Mouse (Mus musculus) embryonic facial prominence, embryonic 14.5 days (tissue): ENCODE measurements around the gene Clint1. TPM values are rescaled to one million over a fixed set of nuclear protein-coding genes. Genes with fewer than 3 reads are reported as not detected.

ENCODE experiments used
- ATAC-seq: fragments of 200-750 bp; cut with Nextera tagmentation; 2 replicates; pipeline ENCODE4 v1.8.0; 2017; ENCODE audit warnings: low read depth, moderate number of reproducible peaks, moderate TSS enrichment
- DNase-seq: peaks from one replicate; pipeline ENCODE4 v3.0.0-alpha.2; 2015; ENCODE audit warnings: low spot score
- H3K27ac ChIP-seq: fragments of 300-500 bp; sonication (generic); replicated peaks from 2 replicates; pipeline ENCODE4 v1.5.1; 2014; ENCODE audit warnings: low read depth, mild to moderate bottlenecking, low read length, moderate library complexity
- H3K27me3 ChIP-seq: fragments of 300-500 bp; sonication (generic); replicated peaks from 2 replicates; pipeline ENCODE4 v1.6.1; 2014; ENCODE audit warnings: low read length; ENCODE audit not compliant: control insufficient read depth, insufficient read depth
- H3K36me3 ChIP-seq: fragments of 300-500 bp; sonication (generic); 2 replicates; pipeline ENCODE4 v1.6.1; 2014; ENCODE audit warnings: low read length, mixed read lengths; ENCODE audit not compliant: control insufficient read depth, insufficient read depth
- H3K4me1 ChIP-seq: fragments of 300-500 bp; sonication (generic); 2 replicates; pipeline ENCODE4 v1.6.1; 2014; ENCODE audit warnings: antibody characterized with exemption, low read length; ENCODE audit not compliant: control insufficient read depth, insufficient read depth
- H3K4me2 ChIP-seq: fragments of 300-500 bp; sonication (generic); 2 replicates; pipeline ENCODE4 v1.6.1; 2014; ENCODE audit warnings: low read depth, mild to moderate bottlenecking, low read length, moderate library complexity, mixed read lengths
- H3K4me3 ChIP-seq: fragments of 300-500 bp; sonication (generic); 2 replicates; pipeline ENCODE4 v1.5.1; 2014; ENCODE audit warnings: low read depth, mild to moderate bottlenecking, low read length
- H3K9ac ChIP-seq: fragments of 300-500 bp; sonication (generic); 2 replicates; pipeline ENCODE4 v1.6.1; 2014; ENCODE audit warnings: low read depth, mild to moderate bottlenecking, low read length, moderate library complexity, mixed read lengths
- H3K9me3 ChIP-seq: fragments of 300-500 bp; sonication (generic); 2 replicates; pipeline ENCODE4 v1.6.1; 2016; ENCODE audit warnings: low read length; ENCODE audit not compliant: control insufficient read depth
- WGBS: fragments of 180-500 bp; shearing (Covaris S2); extraction: QIAGEN DNeasy Blood & Tissue Kit; methylation state at CpG from one replicate; pipeline ENCODE4 v1.1.7; 2014; 5-methylcytosine and 5-hydroxymethylcytosine counted together
- microRNA-seq: library from miRNA; unstranded; fragments of <30 nt; microRNA quantifications from one replicate; pipeline ENCODE4, GENCODE M21; 2016; ENCODE audit warnings: borderline number of aligned reads
- polyA plus RNA-seq: library from polyadenylated mRNA; unstranded; fragments of >200 nt; fragmentation: Nextera tagmentation; extraction: Ambion mirVana; gene quantifications from 2 replicates; pipeline ENCODE4 v1.2.1, GENCODE M21; 2014

Gene Clint1
- polyA plus RNA-seq, 1 experiment from 2014 or later: 79.1 TPM

- no peak overlapping the region for H3K27ac ChIP-seq
- H3K4me3 ChIP-seq: no peak overlapping the region
- peaks cover 32% of the 10 kb centered on the region for H3K36me3 ChIP-seq
- no peaks in the 10 kb centered on the region for H3K9me3 ChIP-seq
- H3K9ac ChIP-seq: no peak overlapping the region
- H3K4me1 ChIP-seq: peaks cover 13% of the 10 kb centered on the region
- DNase-seq (no peak), ATAC-seq (no peak)
- H3K4me2 ChIP-seq: no peak overlapping the region
- 81% methylated on average over 4 of the region's 4 CpGs for WGBS
- no peaks in the 10 kb centered on the region for H3K27me3 ChIP-seq
Observed at GRCm38 (mm10) chr11:45946796-45947195, 94.9 kb downstream of the Clint1 start.

- ATAC-seq (no peak), DNase-seq (no peak)
- H3K36me3 ChIP-seq: peaks cover 39% of the 10 kb centered on the region
- no peak overlapping the region for H3K4me3 ChIP-seq
- 88% methylated on average over 2 of the region's 2 CpGs for WGBS
- no peak overlapping the region for H3K9ac ChIP-seq
- no peak overlapping the region for H3K27ac ChIP-seq
- H3K27me3 ChIP-seq: no peaks in the 10 kb centered on the region
- no peak overlapping the region for H3K4me2 ChIP-seq
- peaks cover 13% of the 10 kb centered on the region for H3K4me1 ChIP-seq
- H3K9me3 ChIP-seq: no peaks in the 10 kb centered on the region
Observed at GRCm38 (mm10) chr11:45947491-45947890, 95.6 kb downstream of the Clint1 start.

GRCm38 (mm10) chr11:45955127-45955627, 103.3 kb downstream of the Clint1 start, which contains the start of gene Thg1l:
Thg1l (minus strand) TSS chr11:45955494.
- peak within 1 kb of the TSS; percentile 72 for H3K4me3 ChIP-seq
- H3K4me1 ChIP-seq: no peaks in the 10 kb centered on the region
- H3K9me3 ChIP-seq: no peaks in the 10 kb centered on the region
- under 1% methylated on average over 32 of the region's 32 CpGs for WGBS
- DNase-seq (peak; percentile 97), ATAC-seq (peak; percentile 98)
- peak within 1 kb of the TSS; percentile 63 for H3K9ac ChIP-seq
- peaks cover 23% of the 10 kb centered on the region for H3K36me3 ChIP-seq
- H3K27me3 ChIP-seq: no peaks in the 10 kb centered on the region
- 0 out of 2 replicates have a peak within 1 kb of the TSS, but pooled peaks have one; percentile 44 for H3K27ac ChIP-seq
- peak within 1 kb of the TSS; percentile 62 for H3K4me2 ChIP-seq

- DNase-seq: no peak
- Histone ChIP-seq H3K4me3 (no peak overlapping the region), H3K9ac (no peak overlapping the region), H3K9me3 (no peaks in the 10 kb centered on the region), H3K27ac (no peak overlapping the region), H3K36me3 (no peaks in the 10 kb centered on the region), H3K4me2 (no peak overlapping the region), H3K27me3 (no peaks in the 10 kb centered on the region), H3K4me1 (no peaks in the 10 kb centered on the region)
- no peak for ATAC-seq
- 77% methylated on average over 3 of the region's 3 CpGs for WGBS
Observed at GRCm38 (mm10) chr11:45959598-45959997, 107.7 kb downstream of the Clint1 start.

GRCm38 (mm10) chr11:45960003-45960402, 108.2 kb downstream of the Clint1 start:
- Histone ChIP-seq H3K36me3 (no peaks in the 10 kb centered on the region), H3K27ac (no peak overlapping the region), H3K9me3 (no peaks in the 10 kb centered on the region), H3K9ac (no peak overlapping the region), H3K27me3 (no peaks in the 10 kb centered on the region), H3K4me3 (no peak overlapping the region), H3K4me2 (no peak overlapping the region), H3K4me1 (no peaks in the 10 kb centered on the region)
- ATAC-seq (no peak), DNase-seq (no peak)
- WGBS: 88% methylated on average over 5 of the region's 5 CpGs

Small RNAs within 50 kb of the gene (microRNA-seq; reads per million reads assigned to microRNA genes)
- not detected for gene Gm22751

Other genes with a start within 250 kb of the Clint1 start
- gene Lsm11, start 92.9 kb downstream of the Clint1 start, polyA plus RNA-seq: 8.3 TPM in 2 replicates
- 9.6 and 10.9 TPM in 2 replicates for gene Thg1l, start 103.4 kb downstream of the Clint1 start, polyA plus RNA-seq
- 0.21 and 0.24 TPM in 2 replicates for gene Sox30, start 128.3 kb downstream of the Clint1 start, polyA plus RNA-seq
- 4.1 and 6.8 TPM in 2 replicates for gene Gm12166, start 200.3 kb downstream of the Clint1 start, polyA plus RNA-seq
- 15.2 and 17.6 TPM in 2 replicates for gene Adam19, start 203.9 kb downstream of the Clint1 start, polyA plus RNA-seq